Mouse (Mus musculus) heart, adult 9 months (tissue): ENCODE measurements at regions not wholly inside any gene's neighbourhood (a gene's known extent, or its start where the extent isn't known, plus 50 kb on each side); places are given as distances from the start of the nearest gene placed in this dataset.

Experiments used
- DNase-seq, 2 experiments: peaks; one replicate each; pipeline ENCODE4 v3.0.0; 2022; ENCODE audit warnings: low spot score in 2 of 2

- no peak for DNase-seq
Observed at GRCm38 (mm10) chr14:100883115-100883514, 317.0 kb downstream of the Prr30 start.

- DNase-seq, result no peak
Observed at GRCm38 (mm10) chr14:100880103-100880502, 320.0 kb downstream of the Prr30 start.

GRCm38 (mm10) chr14:100867790-100868189 is 332.3 kb downstream of the Prr30 start:
- no peak for DNase-seq

- DNase-seq, result no peak
Observed at GRCm38 (mm10) chr14:100864792-100865191, 335.3 kb downstream of the Prr30 start.

- DNase-seq, result no peak
Observed at GRCm38 (mm10) chr14:100864164-100864563, 336.0 kb downstream of the Prr30 start.

GRCm38 (mm10) chr14:100842828-100843227 is 357.3 kb downstream of the Prr30 start:
- no peak for DNase-seq
